Mouse (Mus musculus) brain, adult 10 weeks (tissue): ENCODE measurements around the gene Masp2. TPM values are rescaled to one million over a fixed set of nuclear protein-coding genes. Genes with fewer than 3 reads are reported as not detected.

Experiments
- polyA plus RNA-seq: library from polyadenylated mRNA; stranded (reverse); fragments of 350-450 nt; fragmentation: Illumina TruSeq; extraction: RNeasy Lipid Tissue Mini Kit (QIAGEN cat#74804); gene quantifications from one replicate; pipeline ENCODE4 v1.2.3, GENCODE M21; 2015; ENCODE audit warnings: low read depth, low replicate concordance

Masp2 gene
- polyA plus RNA-seq: 0.73 TPM

GRCm38 (mm10) chr4:148602357-148603120 is at the start of gene Masp2:
TSS of gene Masp2 (plus strand) at chr4:148602554.

GRCm38 (mm10) chr4:148558297-148559000 is 43.9 kb upstream of the Masp2 start, which contains the start of gene Exosc10:
TSS of gene Exosc10 (plus strand) at chr4:148558429.

GRCm38 (mm10) chr4:148591171-148591630 is 11.2 kb upstream of the Masp2 start, which contains the start of gene Srm:
TSS of gene Srm (plus strand) at chr4:148591503.

GRCm38 (mm10) chr4:148626623-148627185 is 24.4 kb downstream of the Masp2 start, which contains the start of gene Tardbp:
TSS of gene Tardbp (minus strand) at chr4:148627019.

GRCm38 (mm10) chr4:148643291-148644156 is 41.2 kb downstream of the Masp2 start, which contains the start of gene Gm572:
TSS of gene Gm572 (plus strand) at chr4:148643317.

Other genes starting within 250 kb of the Masp2 start
- 7.9 TPM for gene Ubiad1, start 157.8 kb upstream of the Masp2 start, polyA plus RNA-seq
- gene Mtor, start 153.9 kb upstream of the Masp2 start, polyA plus RNA-seq: 36.0 TPM
- gene Angptl7, start 102.1 kb upstream of the Masp2 start, polyA plus RNA-seq: 0.40 TPM
- gene Exosc10, start 44.1 kb upstream of the Masp2 start, polyA plus RNA-seq: 41.6 TPM
- gene Srm, start 11.1 kb upstream of the Masp2 start, polyA plus RNA-seq: 71.7 TPM
- gene Tardbp, start 24.5 kb downstream of the Masp2 start, polyA plus RNA-seq: 214 TPM
- not detected for gene Gm572, start 40.8 kb downstream of the Masp2 start, polyA plus RNA-seq
- gene Casz1, start 201.9 kb downstream of the Masp2 start, polyA plus RNA-seq: 0.89 TPM